Mouse (Mus musculus) liver (tissue): ENCODE measurements around the gene Rnf152.

Experiments used
- DNase-seq: peaks from one replicate; pipeline ENCODE4 v3.0.0-alpha.2; 2020; ENCODE audit warnings: mixed read lengths

Rnf152 gene

DNA sequence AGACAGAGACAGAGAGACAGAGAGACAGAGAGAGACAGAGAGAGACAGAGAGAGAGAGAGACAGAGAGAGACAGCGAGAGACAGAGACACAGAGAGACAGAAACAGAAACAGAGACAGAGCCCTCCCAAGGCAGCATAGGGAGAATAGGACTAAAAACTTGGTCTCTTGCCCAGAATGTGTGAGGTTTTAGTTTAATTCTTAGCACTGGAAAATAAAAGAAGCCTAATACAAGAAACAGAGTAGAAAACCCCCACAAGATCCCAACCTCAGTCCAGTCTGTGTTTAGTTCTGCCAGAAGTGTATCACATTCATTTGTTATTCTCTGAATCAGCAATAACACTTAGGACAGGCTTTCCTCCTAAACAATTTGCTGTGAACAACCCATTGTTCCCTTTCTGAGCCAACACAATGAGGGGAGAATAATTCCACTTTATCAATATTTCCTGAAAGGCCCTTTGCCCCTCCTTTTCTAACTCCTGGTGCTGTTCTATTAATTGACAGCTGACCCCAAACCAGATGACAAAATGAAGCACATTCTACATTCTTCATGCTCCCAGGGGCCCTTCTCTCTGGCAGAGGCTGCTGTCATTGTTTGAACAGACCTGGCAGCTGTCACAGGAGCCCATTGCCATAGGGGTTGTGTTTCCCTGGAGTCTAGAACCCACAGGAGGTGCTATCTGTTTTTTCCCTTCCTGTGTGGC, 44.5 kb downstream of the Rnf152 start:
- no peak for DNase-seq

DNA sequence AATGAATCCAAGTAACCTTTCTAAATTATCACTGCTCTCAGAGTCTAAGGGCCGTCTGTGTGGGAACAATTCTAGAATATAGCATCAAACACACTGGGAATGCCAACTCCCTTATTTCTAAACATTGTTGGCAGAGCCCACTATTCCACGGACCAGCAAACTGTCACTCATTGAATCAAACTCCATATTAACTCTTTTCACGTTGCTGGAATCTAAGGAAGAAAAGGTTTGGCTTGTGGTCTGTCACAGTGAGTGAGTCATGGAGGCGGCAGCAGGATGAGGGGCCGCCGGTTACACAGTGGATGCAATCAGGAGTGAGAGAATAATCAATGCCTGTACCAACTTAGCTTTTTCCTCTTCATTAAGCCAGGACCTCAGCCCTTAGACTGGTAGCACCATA, 54.3 kb downstream of the Rnf152 start:
- DNase-seq: no peak

DNA sequence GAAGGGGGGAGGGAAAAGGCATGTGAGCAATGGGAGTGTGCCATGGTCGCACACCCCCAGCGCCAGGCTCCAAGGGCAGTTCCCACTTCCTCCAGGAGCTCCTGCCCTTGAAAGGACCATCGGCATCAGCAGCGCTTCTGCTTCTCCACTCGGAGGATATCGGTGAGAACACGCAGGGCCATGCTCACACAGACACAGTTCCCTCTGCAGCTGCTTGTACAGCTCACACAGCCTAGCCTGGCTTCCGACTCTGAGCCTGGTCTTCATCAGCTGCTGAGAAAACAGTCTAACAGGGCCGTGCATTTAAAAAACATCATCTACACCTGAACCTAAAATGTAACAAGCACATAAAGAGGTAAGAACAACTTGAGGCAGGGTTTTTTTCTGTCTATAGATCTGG, 54.7 kb downstream of the Rnf152 start:
- DNase-seq: no peak

DNA sequence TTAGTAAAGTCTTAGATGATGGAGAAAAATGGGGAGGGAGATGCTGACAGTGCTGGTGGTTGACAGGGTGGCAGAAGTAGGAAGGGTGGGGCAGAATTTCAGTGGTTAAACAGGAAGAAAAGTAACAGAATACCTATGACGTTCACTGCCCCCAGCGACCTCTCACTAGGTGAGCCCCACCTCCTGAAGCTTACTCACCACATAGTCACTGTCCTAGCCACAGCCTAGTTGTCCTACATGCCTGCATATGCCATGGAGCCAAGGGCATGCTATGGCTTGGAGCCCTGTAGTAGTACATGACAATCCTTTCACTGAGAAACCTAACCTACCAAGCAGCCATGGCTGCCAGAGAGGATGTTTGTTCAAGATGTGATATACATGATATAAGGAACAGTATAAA, 64.7 kb downstream of the Rnf152 start:
- DNase-seq: no peak

DNA sequence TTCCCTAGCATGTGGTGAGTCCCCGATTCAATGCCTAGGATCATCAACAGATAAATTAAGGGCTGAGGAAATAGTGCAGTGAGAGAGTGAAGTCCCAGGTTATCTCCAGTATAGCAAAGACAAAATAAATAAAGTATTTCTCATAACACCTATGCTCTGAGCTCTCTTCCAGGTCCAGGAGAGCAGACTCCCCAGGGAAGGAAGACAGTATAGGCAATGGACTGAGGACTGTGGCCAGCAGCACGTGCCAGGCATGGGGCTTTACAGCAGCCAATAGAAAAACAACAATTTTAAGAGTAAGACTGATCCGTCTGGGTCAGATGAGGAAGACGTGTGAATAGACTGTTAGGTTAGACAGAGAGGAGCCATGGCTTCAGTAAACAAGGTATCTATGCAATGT, 69.0 kb downstream of the Rnf152 start:
- DNase-seq: no peak

DNA sequence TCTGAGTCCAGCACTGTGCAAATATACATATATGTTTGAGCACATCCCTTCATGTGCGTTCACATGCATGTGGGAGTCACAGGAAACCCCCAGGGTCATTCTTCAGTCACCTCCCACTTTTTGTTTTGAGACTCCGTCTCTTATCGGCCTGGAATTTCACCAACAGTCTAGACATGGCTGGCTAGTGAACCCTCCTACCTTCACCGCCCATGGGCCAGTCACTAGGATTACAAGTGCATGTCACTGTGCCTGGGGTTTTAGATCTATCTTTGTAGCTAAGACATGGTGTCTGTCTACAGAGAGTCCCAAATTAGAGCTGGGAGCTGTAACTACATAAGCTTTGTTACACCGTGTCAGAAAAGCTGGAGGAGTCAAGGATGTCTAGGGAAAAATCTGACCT, 69.6 kb downstream of the Rnf152 start:
- no peak for DNase-seq

DNA sequence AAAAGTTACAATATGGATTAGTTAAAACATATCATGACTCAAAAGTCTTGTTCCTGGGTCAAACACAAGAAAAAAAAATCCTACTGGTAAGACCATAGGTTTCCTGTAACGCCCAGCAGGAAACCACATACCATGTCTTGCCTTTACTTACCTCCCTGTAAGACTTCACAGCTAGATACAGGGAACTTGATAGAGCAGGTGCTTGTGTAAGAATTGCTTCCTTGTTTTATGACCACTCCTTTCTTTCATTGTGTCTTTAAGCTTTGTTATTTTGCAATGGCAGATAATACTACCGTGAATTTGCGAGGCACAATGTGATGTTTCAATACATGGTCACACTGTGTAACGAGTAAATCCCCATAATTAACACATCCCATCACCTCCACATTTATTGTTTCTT, 71.5 kb downstream of the Rnf152 start:
- DNase-seq: no peak

DNA sequence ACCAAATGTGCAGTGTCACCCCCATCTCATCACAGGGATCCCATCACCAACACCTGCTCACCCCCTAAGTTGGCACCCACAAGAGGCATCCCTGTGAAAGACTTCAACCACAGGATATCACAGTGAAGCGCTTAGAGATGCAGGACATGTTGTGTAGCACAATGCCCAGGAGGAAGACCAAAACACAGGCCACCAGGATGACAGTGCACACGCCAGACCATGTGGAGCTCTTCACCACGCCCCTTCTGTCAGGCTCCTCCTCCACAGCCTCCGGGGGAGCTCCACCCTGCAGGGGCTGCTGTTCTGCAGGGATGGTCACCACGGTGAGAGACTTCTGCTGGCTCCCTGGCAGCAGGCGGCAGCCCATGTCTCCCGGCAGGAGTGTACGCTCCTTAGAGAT, 72.4 kb downstream of the Rnf152 start:
- no peak for DNase-seq

DNA sequence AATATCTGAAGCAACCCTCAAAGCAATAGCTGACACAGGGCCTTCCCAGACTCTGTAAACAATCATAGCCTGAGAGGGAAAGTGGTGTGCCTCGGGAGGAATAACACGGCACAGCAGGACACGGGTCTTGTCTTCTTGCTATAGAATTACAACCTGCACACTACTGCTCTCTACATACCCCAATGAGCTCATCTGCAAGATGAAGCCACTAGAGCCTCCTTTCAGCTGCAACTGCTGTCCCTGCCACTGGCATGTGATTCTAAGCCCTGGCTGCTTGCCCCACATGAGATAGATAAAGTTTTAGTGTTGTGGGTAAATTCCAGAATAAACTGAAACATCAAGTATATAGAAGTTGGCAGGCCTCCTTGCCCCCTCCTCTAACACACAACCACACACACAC, 75.2 kb downstream of the Rnf152 start:
- no peak for DNase-seq

DNA sequence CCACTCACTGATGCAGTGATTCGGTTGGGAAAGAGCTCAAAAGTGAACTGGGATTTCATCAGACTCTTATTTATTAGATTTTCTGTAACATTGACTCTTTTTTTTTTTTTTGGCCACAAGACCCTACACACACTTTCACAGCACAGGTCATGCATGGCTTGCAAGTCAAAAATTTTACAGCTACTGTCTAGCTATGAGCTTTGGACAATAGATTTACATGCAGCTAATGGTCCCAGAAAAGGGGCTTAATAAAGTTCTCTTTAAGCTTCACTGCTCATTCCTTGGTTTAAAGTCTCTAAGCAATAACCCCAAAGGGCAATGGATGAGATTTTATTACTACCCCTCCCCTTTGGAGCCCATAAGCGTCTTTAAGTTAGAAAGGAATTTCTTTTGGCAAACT, 76.3 kb downstream of the Rnf152 start:
- DNase-seq: no peak

DNA sequence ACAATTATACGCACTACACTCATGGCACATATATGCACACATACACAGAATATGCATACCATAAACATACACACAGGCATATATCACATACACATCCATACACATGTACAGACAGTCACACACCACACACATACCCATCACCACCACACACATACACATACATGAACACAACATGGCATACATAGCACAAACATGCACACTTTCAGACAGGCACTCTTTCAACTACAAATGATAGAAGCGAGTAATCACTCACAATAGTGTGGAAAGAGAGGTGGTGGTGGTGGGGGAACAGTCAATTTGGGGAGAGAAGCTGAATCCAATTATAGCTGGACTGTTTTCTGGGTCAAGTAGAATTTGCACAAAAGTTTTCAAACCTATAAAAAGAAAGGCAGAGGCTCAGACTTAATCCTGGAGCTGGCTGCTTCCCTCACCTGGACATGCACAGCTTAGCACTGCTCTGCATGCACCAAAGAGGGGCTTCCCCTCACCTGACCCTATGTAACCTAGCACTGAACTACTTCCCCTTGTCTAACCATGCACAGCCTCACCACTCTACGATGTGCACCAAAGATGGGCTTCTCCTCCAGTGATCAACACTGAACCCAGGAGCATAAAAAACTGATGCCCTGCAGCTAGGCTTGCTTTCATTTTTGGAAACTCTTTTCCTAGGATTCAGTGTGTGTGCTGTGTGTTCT, 81.9 kb downstream of the Rnf152 start:
- no peak for DNase-seq

DNA sequence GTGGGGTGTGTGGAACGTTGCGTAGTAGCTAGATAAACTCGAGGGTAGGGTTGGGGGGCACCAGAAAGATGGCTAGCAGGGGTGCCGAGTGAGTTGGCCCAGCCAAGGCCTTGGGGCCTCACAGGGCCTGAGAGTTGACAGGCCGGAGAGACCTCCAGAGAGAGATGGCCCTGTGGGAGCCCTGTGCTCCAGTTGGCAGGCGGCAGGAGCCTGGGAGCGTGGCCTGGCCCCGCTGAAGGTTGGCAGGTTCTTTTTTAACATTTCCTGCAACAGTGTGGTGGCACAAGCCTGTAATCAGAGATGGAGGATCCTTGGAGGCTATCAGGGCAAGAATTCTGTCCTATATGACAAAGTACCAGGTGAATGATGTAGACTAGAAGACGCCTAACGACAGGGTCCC, 85.4 kb downstream of the Rnf152 start:
- no peak for DNase-seq

DNA sequence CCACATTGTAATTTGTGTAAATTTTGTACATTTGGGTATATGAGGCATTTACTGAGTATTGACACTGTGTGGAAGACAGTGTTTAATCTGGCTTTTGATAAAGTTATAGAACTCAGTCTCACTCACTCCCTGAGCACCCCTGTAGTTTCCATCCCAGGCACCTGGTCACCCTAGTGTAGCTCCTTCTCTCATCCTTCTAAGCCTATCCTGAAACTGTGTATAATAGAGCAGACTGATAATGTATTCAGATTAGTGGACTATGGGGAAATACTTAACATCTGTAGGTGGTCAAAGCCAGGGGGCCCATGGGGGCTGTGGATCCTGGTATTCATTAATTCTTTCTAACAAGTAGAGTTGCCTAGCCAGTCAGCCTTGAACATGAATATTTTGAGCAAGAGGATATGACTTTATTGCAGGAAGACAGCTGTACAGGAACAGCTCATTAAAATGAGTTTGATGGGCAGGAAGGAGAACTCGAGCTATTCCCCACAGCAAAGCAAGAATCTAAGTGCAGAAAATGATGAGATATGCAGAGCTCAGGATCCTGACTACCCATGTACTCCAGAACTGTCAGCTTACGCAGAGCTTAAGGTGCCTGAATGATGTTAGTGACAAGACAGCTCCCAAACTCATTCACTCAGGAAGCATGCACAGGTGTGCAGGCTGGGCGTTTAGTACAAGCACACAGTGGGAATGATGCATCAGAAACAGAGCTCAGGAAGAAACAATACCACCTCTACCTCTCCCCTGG, 93.1 kb downstream of the Rnf152 start:
- no peak for DNase-seq

DNA sequence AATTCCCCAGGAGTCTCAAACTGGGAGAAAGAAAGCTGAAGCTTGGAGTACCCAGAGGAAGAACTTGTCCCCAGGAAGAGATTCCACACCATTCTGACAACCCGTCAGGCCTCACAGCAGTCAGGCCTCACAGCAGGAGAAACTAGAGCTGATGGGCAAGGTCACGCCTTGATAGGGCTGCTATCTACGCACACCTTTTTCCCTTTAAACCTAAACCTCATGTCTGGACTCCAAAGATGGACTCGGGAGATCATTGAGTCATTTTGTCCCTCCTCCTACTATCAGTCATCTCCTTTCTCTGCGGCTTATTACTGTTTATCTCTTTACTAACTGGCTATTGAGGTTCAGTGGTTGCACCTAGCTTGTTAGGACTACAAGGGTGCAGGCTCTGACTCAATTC, 96.3 kb downstream of the Rnf152 start:
- DNase-seq: no peak

DNA sequence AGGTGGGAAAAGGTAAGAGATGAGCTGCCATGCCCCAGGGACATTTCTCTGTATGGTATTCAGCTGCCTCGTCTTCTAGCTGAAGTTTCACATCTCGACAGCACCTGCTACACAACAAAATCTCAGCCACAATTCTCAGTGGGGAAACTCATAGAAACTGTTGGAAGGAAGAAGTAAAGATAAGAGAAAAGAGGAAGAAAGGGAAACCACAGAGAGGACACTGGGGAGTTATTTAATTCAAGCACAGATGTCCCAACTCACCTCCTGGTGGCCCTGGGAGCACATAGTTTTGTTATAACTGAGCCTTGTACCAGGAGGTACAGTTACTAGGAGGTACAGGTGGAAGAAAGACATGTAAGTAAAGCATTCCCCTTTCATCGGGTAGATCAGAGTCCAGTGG, 99.3 kb downstream of the Rnf152 start:
- no peak for DNase-seq

DNA sequence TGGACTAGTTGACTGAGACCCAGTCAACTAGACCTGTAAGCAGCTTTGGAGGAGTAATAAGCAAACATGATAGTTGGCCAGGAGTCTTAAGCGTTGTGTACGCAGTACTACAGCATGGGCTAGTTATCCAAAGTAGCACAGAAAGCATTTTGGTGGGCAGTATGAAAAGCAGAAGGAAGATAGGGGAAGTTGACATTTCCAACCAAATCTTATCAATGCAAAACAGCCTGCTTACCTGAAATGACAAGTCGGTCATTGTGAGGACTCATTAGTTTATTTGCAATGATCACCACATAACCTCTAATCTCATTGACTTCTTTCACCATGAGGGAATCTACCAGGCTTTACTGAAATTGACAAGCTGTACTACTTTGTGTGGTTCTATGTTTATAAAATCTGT, 107.3 kb downstream of the Rnf152 start:
- DNase-seq: no peak

DNA sequence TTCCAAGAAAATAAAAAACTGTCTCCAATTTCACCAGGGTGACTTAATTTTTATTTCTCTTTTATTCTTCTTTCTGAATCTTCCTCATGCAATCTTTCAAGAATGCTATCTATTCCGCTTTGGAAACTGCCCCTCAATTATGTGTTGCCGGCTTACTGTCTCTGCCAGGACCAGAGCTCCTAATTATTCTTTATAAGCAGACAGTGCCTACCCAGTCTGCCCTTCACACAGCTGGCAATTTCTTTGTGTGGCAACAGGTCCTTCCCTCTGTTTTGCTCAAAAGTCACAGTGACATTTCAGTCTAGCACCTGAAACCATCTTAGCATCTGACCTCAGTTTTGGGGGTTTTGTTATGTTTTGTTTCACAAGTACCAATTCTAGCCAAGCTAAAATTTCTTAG, 109.9 kb downstream of the Rnf152 start:
- no peak for DNase-seq

DNA sequence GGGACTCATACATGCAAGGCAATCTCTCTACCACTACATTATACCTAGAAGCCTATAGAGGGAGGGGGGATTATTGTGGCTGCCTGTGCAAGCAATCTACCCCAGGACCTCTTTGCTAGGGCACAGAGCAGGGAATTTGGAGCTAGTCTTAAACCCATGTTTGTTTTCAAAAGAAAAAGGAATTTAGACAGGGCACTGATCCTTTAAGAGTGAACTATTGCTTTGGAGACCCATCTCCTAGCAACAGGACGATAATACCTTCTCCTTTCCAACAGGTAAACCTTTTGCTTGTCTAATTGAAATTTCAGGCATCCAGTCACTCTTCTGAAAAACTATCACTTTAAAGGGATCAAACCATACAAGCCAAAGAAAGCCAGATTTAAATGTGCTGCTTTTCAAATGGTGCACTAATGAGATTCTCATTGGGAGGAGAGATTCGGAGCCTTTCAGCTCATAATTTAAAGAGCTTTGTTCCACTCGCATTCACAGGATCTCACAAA, 110.4 kb downstream of the Rnf152 start:
- no peak for DNase-seq

DNA sequence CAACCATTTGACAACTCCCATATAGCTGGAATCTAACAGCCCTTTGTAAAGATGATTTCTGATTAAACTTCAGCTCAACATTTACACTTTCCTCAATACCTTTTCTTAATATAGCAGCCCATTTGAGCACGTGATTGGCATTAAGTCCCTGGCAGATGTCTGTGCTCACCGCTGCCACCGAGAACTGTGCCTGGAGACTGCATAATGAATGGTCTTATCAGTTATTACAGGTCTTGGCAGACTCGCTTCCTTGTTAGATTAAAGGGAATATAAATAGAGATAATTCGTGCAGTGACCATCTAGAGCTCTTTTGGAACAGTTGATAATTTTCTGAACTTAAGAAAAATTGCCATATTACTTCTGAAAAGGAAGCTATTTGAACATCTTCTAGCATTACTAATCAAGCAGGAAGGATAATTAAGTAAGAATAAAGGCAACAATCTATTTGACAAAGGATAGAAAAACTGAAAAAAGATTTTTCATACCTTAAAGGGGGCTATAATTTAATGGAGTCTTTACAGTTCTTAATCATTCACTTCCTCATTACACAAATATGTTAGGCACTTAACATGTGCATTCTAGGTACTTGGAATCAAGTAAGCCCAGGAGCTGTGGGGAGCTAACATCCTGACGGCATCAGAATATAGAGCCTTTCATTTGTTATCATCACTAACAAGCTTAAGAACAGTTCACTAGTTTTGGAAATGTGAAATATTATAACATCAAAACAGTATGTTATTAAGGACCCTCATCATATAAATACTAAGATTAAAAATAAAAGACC, 113.0 kb downstream of the Rnf152 start:
- DNase-seq: no peak

DNA sequence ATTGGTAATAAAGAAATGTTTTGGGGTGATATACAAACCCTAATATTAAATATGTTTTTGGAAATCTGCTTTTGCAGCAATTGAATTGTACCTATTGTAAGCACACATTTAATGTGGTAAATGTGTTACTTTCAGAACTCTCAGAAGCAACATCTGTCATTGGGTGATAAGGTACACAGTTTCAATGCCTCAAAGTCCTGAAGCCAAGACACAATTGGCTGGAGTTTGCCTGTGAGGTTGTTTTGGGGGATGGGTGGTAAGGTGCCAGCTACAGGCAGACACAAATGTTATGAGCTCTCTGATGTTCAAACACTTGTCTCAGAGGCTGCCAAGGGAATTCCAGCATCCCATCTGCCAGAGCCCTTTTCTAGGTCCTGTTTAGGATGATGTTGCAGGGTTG, 116.3 kb downstream of the Rnf152 start:
- no peak for DNase-seq
